Mouse (Mus musculus) liver, embryonic 14.5 days (tissue): ENCODE data around the gene Cyp51. TPM values are rescaled to one million over a fixed set of nuclear protein-coding genes. Genes with fewer than 3 reads are reported as not detected.

ENCODE experiments used
- ATAC-seq: fragments of 200-750 bp; cut with Nextera tagmentation; 2 replicates; pipeline ENCODE4 v1.8.0; 2017; ENCODE audit warnings: moderate number of reproducible peaks, mild to moderate bottlenecking, moderate library complexity; ENCODE audit not compliant: insufficient read depth
- DNase-seq, 3 experiments: peaks; one replicate each; pipeline ENCODE4 v3.0.0-alpha.2; 2012 to 2013; ENCODE audit warnings: low read depth in 3 of 3, low spot score in 3 of 3
- H3K27ac ChIP-seq: fragments of 300-500 bp; sonication (generic); 2 replicates; pipeline ENCODE4 v1.5.1; 2014; ENCODE audit warnings: moderate library complexity, mild to moderate bottlenecking, control low read depth, inconsistent platforms
- H3K27me3 ChIP-seq: fragments of 300-500 bp; sonication (generic); 2 replicates; pipeline ENCODE4 v1.6.1; 2014; ENCODE audit warnings: mild to moderate bottlenecking, low read length, moderate library complexity; ENCODE audit not compliant: control insufficient read depth, insufficient read depth
- H3K36me3 ChIP-seq: fragments of 300-500 bp; sonication (generic); replicated peaks from 2 replicates; pipeline ENCODE4 v1.6.1; 2014; ENCODE audit warnings: low read depth; ENCODE audit not compliant: control insufficient read depth, insufficient read depth
- H3K4me1 ChIP-seq, 2 experiments: fragments of 200-500 bp in 1 of 2; fragments of 300-500 bp in 1 of 2; sonication (generic) in 1 of 2; replicated peaks; 2 replicates each; pipeline ENCODE4 v1.6.1; 2012 to 2014; ENCODE audit warnings: antibody characterized with exemption in 1 of 2, inconsistent platforms in 1 of 2, low read length in 1 of 2; ENCODE audit not compliant: control insufficient read depth in 2 of 2, insufficient read depth in 2 of 2
- H3K4me2 ChIP-seq: fragments of 300-500 bp; sonication (generic); 2 replicates; pipeline ENCODE4 v1.6.1; 2014; ENCODE audit warnings: low read depth, mild to moderate bottlenecking, control low read depth, moderate library complexity
- H3K4me3 ChIP-seq, 2 experiments: fragments of 200-500 bp in 1 of 2; fragments of 300-500 bp in 1 of 2; sonication (generic) in 1 of 2; 2 replicates each; pipeline ENCODE4 v1.5.1; 2012 to 2014; ENCODE audit warnings: low read depth in 2 of 2, low read length in 2 of 2, mild to moderate bottlenecking in 2 of 2, control low read depth in 1 of 2, inconsistent platforms in 1 of 2, moderate library complexity in 1 of 2; ENCODE audit not compliant: insufficient read depth in 1 of 2
- H3K9ac ChIP-seq: fragments of 300-500 bp; sonication (generic); replicated peaks from 2 replicates; pipeline ENCODE4 v1.6.1; 2014; ENCODE audit warnings: mild to moderate bottlenecking, control low read depth, moderate library complexity
- H3K9me3 ChIP-seq: fragments of 300-500 bp; sonication (generic); 2 replicates; pipeline ENCODE4 v1.6.1; 2016; ENCODE audit warnings: low read length, mixed read lengths; ENCODE audit not compliant: control insufficient read depth
- CTCF ChIP-seq: IDR thresholded peaks from 2 replicates; pipeline ENCODE4 v1.5.1; 2016; ENCODE audit warnings: antibody characterized with exemption, low read depth, control low read depth
- EP300 ChIP-seq: IDR thresholded peaks from 2 replicates; pipeline ENCODE4 v1.6.1; 2016; ENCODE audit warnings: antibody characterized with exemption, low read depth
- WGBS: fragments of 180-500 bp; shearing (Covaris S2); extraction: QIAGEN DNeasy Blood & Tissue Kit; methylation state at CpG from one replicate; pipeline ENCODE4 v1.1.7; 2014; ENCODE audit not compliant: insufficient replicate concordance; 5-methylcytosine and 5-hydroxymethylcytosine counted together
- polyA plus RNA-seq, 2 experiments: library from polyadenylated mRNA; depleted of rRNA in 1 of 2; stranded (reverse) in 1 of 2; unstranded in 1 of 2; fragments of >200 nt; fragmentation: Nextera tagmentation in 1 of 2; extraction: Ambion mirVana in 1 of 2; gene quantifications; 2 replicates each; pipeline versions ENCODE4 v1.2.1 to v1.2.3; 2012 to 2014

Gene Cyp51
- polyA plus RNA-seq, 2 experiments: 39.3 to 49.7 TPM

- no peak for DNase-seq
- Histone ChIP-seq H3K4me2 (no peak overlapping the region), H3K4me3 (no peak overlapping the region)
These were observed 2.8 kb downstream of the Cyp51 start for GRCm38 (mm10) chr5:4101770-4102169.

GRCm38 (mm10) chr5:4101031-4101430, 3.5 kb downstream of the Cyp51 start:
- 86% methylated on average over 4 of the region's 4 CpGs for WGBS
- H3K27me3 ChIP-seq: no peaks in the 10 kb centered on the region
- DNase-seq: no peak
- H3K27ac ChIP-seq: no peak overlapping the region
- H3K36me3 ChIP-seq: peaks cover 5% of the 10 kb centered on the region
- H3K9me3 ChIP-seq: no peaks in the 10 kb centered on the region
- TF ChIP-seq CTCF: no peak
- no peak for TF ChIP-seq EP300
- ATAC-seq: no peak
- H3K9ac ChIP-seq: no peak overlapping the region
- H3K4me1 ChIP-seq: peaks cover 0 to 4% of the 10 kb centered on the region in 2 experiments; a peak in 2 of 4 replicates
- H3K4me3 ChIP-seq: no peak overlapping the region
- H3K4me2 ChIP-seq: no peak overlapping the region

More at GRCm38 (mm10) chr5:4101770-4102169, 2.8 kb downstream of the Cyp51 start:
- no peak for ATAC-seq
- peak; percentile 55 for TF ChIP-seq CTCF
- TF ChIP-seq EP300: no peak
- H3K36me3 ChIP-seq: peaks cover 5% of the 10 kb centered on the region
- H3K4me1 ChIP-seq: peaks cover 0 to 4% of the 10 kb centered on the region in 2 experiments; a peak in 2 of 4 replicates
- H3K9me3 ChIP-seq: no peaks in the 10 kb centered on the region
- no peak overlapping the region for H3K9ac ChIP-seq
- H3K27me3 ChIP-seq: no peaks in the 10 kb centered on the region
- no peak overlapping the region for H3K27ac ChIP-seq
- 79% methylated on average over 2 of the region's 2 CpGs for WGBS

- H3K4me1 ChIP-seq: no peaks in the 10 kb centered on the region
- no peaks in the 10 kb centered on the region for H3K9me3 ChIP-seq
- H3K9ac ChIP-seq: no peak overlapping the region
- no peak for DNase-seq
- 84% methylated on average over 5 of the region's 5 CpGs for WGBS
- no peaks in the 10 kb centered on the region for H3K27me3 ChIP-seq
- ATAC-seq: no peak
- H3K27ac ChIP-seq: no peak overlapping the region
- no peak overlapping the region for H3K4me3 ChIP-seq
- TF ChIP-seq EP300 (no peak), CTCF (no peak)
- no peak overlapping the region for H3K4me2 ChIP-seq
- H3K36me3 ChIP-seq: peaks cover 7% of the 10 kb centered on the region
These were observed 10.1 kb downstream of the Cyp51 start for GRCm38 (mm10) chr5:4094471-4094870.

GRCm38 (mm10) chr5:4088190-4088589, 16.4 kb downstream of the Cyp51 start:
- Histone ChIP-seq H3K27ac (no peak overlapping the region), H3K4me2 (no peak overlapping the region), H3K4me1 (no peaks in the 10 kb centered on the region), H3K9me3 (no peaks in the 10 kb centered on the region), H3K27me3 (no peaks in the 10 kb centered on the region), H3K36me3 (peaks cover 11% of the 10 kb centered on the region), H3K4me3 (no peak overlapping the region), H3K9ac (no peak overlapping the region)
- DNase-seq: no peak
- ATAC-seq: no peak
- 75% methylated on average over 5 of the region's 5 CpGs for WGBS
- TF ChIP-seq EP300 (no peak), CTCF (no peak)

GRCm38 (mm10) chr5:4086309-4086708, 18.2 kb downstream of the Cyp51 start:
- H3K27ac ChIP-seq: no peak overlapping the region
- TF ChIP-seq CTCF (no peak), EP300 (no peak)
- H3K4me2 ChIP-seq: no peak overlapping the region
- no peak overlapping the region for H3K4me3 ChIP-seq
- H3K36me3 ChIP-seq: peaks cover 9% of the 10 kb centered on the region
- H3K4me1 ChIP-seq: no peaks in the 10 kb centered on the region
- no peak for ATAC-seq
- H3K9ac ChIP-seq: no peak overlapping the region
- no peaks in the 10 kb centered on the region for H3K9me3 ChIP-seq
- no peaks in the 10 kb centered on the region for H3K27me3 ChIP-seq
- 88% methylated on average over 4 of the region's 4 CpGs for WGBS
- no peak for DNase-seq
